Mouse (Mus musculus): ENCODE measurements around the gene Acp1. TPM values are rescaled to one million over a fixed set of nuclear protein-coding genes. Genes with fewer than 3 reads are reported as not detected.

Acp1 gene
- total and polyA plus RNA-seq, 3 experiments: 4.7 to 31.6 (median 29.4) TPM

DNA sequence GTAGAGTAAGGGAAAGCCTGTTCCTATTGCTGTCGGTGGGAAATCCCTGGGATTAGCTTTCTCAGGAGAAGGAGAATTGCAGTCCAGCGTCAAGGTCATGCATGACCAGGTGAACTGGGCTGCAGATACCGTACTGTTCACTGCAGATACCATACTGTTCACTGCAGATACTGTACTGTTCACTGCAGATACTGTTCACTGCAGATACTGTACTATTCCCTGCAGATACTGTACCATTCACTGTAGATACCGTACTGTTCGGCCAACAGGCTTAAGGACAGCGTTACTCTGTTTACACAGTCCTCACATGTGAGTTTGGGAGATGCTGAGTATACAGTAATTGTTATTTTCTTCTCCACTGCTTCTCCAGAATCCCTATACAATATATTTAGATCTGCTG is 16.8 kb upstream of the Acp1 start:
- Histone ChIP-seq H3K79me2 (replicated peaks; ENCODE audit: control insufficient read depth, insufficient read depth, low read length) (no peaks in the 10 kb centered on the region), H3K27me3 (ENCODE audit: control insufficient read depth, insufficient read depth, low read length) (no peaks in the 10 kb centered on the region), H3K4me1 (ENCODE audit: control insufficient read depth, insufficient read depth, low read length) (no peaks in the 10 kb centered on the region), H3K27ac (no peak overlapping the region), H3K9ac (ENCODE audit: low read depth, low read length) (no peak overlapping the region), H3K4me3 (no peak overlapping the region), H3K36me3 (ENCODE audit: control insufficient read depth, insufficient read depth, low read length) (no peaks in the 10 kb centered on the region)
- intact Hi-C loops (cut with DNase I): no loop called here
- 87% methylated on average over 6 of the region's 6 CpGs for WGBS
- DNase-seq: no peak
- no peak for TF ChIP-seq CTCF (IDR thresholded peaks at IDR 0.05)
- no peak for TF ChIP-seq EP300 (IDR thresholded peaks at IDR 0.05; ENCODE audit: insufficient read depth, low read depth, low read length)
- TF ChIP-seq POLR2A (IDR thresholded peaks at IDR 0.05; ENCODE audit: insufficient read depth, low read depth, low read length): no peak

DNA sequence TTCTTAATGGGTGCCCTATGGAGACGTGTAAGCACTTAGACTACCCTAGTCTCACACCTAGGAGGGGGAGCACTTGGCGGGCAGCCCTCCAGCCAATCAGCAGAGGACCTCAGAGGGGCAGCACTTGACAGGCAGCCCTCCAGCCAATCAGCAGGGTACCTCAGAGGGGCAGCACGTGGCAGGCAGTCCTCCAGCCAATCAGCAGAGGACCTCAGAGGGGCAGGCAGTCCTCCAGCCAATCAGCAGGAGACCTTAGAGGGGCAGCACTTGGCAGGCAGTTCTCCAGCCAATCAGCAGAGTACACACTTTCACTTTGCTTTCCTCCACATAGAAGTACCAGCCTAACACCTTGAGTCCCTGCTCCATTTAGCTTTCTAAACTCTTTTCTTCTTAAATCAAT is 11.0 kb upstream of the Acp1 start:
- no peaks in the 10 kb centered on the region for H3K27me3 ChIP-seq (ENCODE audit: control insufficient read depth, insufficient read depth, low read length)
- no peaks in the 10 kb centered on the region for H3K79me2 ChIP-seq (replicated peaks; ENCODE audit: control insufficient read depth, insufficient read depth, low read length)
- H3K4me3 ChIP-seq: no peak overlapping the region
- TF ChIP-seq POLR2A (IDR thresholded peaks at IDR 0.05; ENCODE audit: insufficient read depth, low read depth, low read length): no peak
- TF ChIP-seq EP300 (IDR thresholded peaks at IDR 0.05; ENCODE audit: insufficient read depth, low read depth, low read length): no peak
- no peak for TF ChIP-seq CTCF (IDR thresholded peaks at IDR 0.05)
- H3K9ac ChIP-seq (ENCODE audit: low read depth, low read length): no peak overlapping the region
- no peak overlapping the region for H3K27ac ChIP-seq
- DNase-seq: no peak
- no peaks in the 10 kb centered on the region for H3K4me1 ChIP-seq (ENCODE audit: control insufficient read depth, insufficient read depth, low read length)
- no peaks in the 10 kb centered on the region for H3K36me3 ChIP-seq (ENCODE audit: control insufficient read depth, insufficient read depth, low read length)
- WGBS: 67% methylated on average over 3 of the region's 3 CpGs
- intact Hi-C loops (cut with DNase I): no loop called here

DNA sequence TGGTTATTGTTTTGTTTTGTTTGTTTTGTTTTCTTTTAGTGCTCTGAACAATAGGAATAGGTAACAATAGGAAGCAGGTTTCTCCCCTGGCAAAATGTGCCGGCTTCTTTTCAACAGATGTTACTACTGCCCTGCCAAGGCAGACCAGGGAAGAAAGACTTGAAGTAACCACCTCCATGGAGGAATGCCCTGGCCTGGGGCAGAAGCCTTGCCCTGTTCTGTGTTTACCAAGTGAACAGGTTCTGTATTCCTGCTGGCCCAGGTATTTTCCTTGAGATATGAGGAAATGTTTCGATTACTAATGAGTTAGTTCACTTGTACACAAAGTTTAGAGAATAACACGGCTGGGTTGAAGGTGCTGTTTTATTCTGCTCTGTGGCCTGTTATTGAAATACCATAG is 1.5 kb upstream of the Acp1 start:
- 74% methylated on average over 3 of the region's 3 CpGs for whole genome bisulfite sequencing
- Histone ChIP-seq H3K27ac (no peak overlapping the region), H3K4me3 (no peak overlapping the region), H3K27me3 (ENCODE audit: control insufficient read depth, insufficient read depth, low read length) (no peaks in the 10 kb centered on the region), H3K4me1 (ENCODE audit: control insufficient read depth, insufficient read depth, low read length) (peaks cover 1% of the 10 kb centered on the region; the same call in 1 of the 2 replicates), H3K9ac (ENCODE audit: low read depth, low read length) (no peak overlapping the region), H3K79me2 (replicated peaks; ENCODE audit: control insufficient read depth, insufficient read depth, low read length) (no peaks in the 10 kb centered on the region), H3K36me3 (ENCODE audit: control insufficient read depth, insufficient read depth, low read length) (no peaks in the 10 kb centered on the region; the same call in 1 of the 2 replicates)
- no peak for DNase-seq
- intact Hi-C loops (cut with DNase I): loop anchor here (10.0 kb wide), 1 partner anchor 442 kb away; the partner anchor contains the start of gene Dld
- TF ChIP-seq CTCF (IDR thresholded peaks at IDR 0.05) (no peak), POLR2A (IDR thresholded peaks at IDR 0.05; ENCODE audit: insufficient read depth, low read depth, low read length) (no peak), EP300 (IDR thresholded peaks at IDR 0.05; ENCODE audit: insufficient read depth, low read depth, low read length) (no peak)

DNA sequence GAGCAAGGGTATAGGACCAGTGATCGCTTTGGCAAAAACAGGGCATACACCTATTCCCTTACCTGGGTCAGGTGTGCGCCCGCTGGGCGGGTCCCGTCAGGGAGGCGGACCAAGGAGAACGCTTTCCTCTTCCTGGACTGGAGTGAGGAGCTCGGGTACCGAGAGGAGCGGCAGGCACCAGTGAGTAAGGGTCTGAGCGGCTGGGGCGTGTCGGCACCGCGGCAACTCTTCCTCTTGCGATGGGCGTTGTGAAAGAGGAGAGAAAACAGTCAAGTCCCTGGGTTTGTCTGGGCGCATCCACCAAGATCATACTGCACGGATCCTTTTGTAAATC is 626 bp upstream of the Acp1 start:
- H3K9ac ChIP-seq (ENCODE audit: low read depth, low read length): peak overlapping the region; percentile 80
- peak in 1 of 2 experiments; percentile 41 for DNase-seq
- peak overlapping the region; percentile 69 for H3K27ac ChIP-seq
- WGBS: 0% methylated on average over 19 of the region's 19 CpGs
- TF ChIP-seq CTCF (IDR thresholded peaks at IDR 0.05): no peak
- no peak for TF ChIP-seq POLR2A (IDR thresholded peaks at IDR 0.05; ENCODE audit: insufficient read depth, low read depth, low read length)
- no peak for TF ChIP-seq EP300 (IDR thresholded peaks at IDR 0.05; ENCODE audit: insufficient read depth, low read depth, low read length)
- intact Hi-C loops (cut with DNase I): loop anchor here (10.0 kb wide), 1 partner anchor 443 kb away; the partner anchor contains the start of gene Dld
- H3K79me2 ChIP-seq (replicated peaks; ENCODE audit: control insufficient read depth, insufficient read depth, low read length): no peaks in the 10 kb centered on the region
- H3K27me3 ChIP-seq (ENCODE audit: control insufficient read depth, insufficient read depth, low read length): no peaks in the 10 kb centered on the region
- no peaks in the 10 kb centered on the region; the same call in 1 of the 2 replicates for H3K36me3 ChIP-seq (ENCODE audit: control insufficient read depth, insufficient read depth, low read length)
- peak overlapping the region; percentile 96 for H3K4me3 ChIP-seq
- peaks cover 1% of the 10 kb centered on the region; the same call in 1 of the 2 replicates for H3K4me1 ChIP-seq (ENCODE audit: control insufficient read depth, insufficient read depth, low read length)

GRCm38 (mm10) chr12:30910860-30911259 is 529 bp downstream of the Acp1 start:
- no peak for DNase-seq
- Histone ChIP-seq H3K4me1 (ENCODE audit: control insufficient read depth, insufficient read depth, low read length) (peaks cover 1% of the 10 kb centered on the region; the same call in 1 of the 2 replicates), H3K36me3 (ENCODE audit: control insufficient read depth, insufficient read depth, low read length) (no peaks in the 10 kb centered on the region; the same call in 1 of the 2 replicates), H3K27ac (peak overlapping the region; percentile 69), H3K9ac (ENCODE audit: low read depth, low read length) (peak overlapping the region; percentile 72), H3K4me3 (peak overlapping the region; percentile 96), H3K79me2 (replicated peaks; ENCODE audit: control insufficient read depth, insufficient read depth, low read length) (no peaks in the 10 kb centered on the region), H3K27me3 (ENCODE audit: control insufficient read depth, insufficient read depth, low read length) (no peaks in the 10 kb centered on the region)
- 13% methylated on average over 8 of the region's 8 CpGs for WGBS
- intact Hi-C loops (cut with DNase I): loop anchor here (10.0 kb wide), 1 partner anchor 444 kb away; the partner anchor contains the start of gene Dld
- TF ChIP-seq POLR2A (IDR thresholded peaks at IDR 0.05; ENCODE audit: insufficient read depth, low read depth, low read length) (no peak), EP300 (IDR thresholded peaks at IDR 0.05; ENCODE audit: insufficient read depth, low read depth, low read length) (no peak), CTCF (IDR thresholded peaks at IDR 0.05) (no peak)

- Histone ChIP-seq H3K36me3 (ENCODE audit: control insufficient read depth, insufficient read depth, low read length) (no peaks in the 10 kb centered on the region; the same call in 1 of the 2 replicates), H3K79me2 (replicated peaks; ENCODE audit: control insufficient read depth, insufficient read depth, low read length) (no peaks in the 10 kb centered on the region), H3K27me3 (ENCODE audit: control insufficient read depth, insufficient read depth, low read length) (no peaks in the 10 kb centered on the region), H3K9ac (ENCODE audit: low read depth, low read length) (no peak overlapping the region), H3K4me1 (ENCODE audit: control insufficient read depth, insufficient read depth, low read length) (peaks cover 1% of the 10 kb centered on the region; the same call in 1 of the 2 replicates), H3K4me3 (no peak overlapping the region), H3K27ac (no peak overlapping the region)
- DNase-seq: no peak
- 75% methylated on average over 2 of the region's 2 CpGs for WGBS
- intact Hi-C loops (cut with DNase I): loop anchor here (10.0 kb wide), 1 partner anchor 445 kb away; the partner anchor contains the start of gene Dld
- TF ChIP-seq CTCF (IDR thresholded peaks at IDR 0.05): no peak
- TF ChIP-seq POLR2A (IDR thresholded peaks at IDR 0.05; ENCODE audit: insufficient read depth, low read depth, low read length): no peak
- no peak for TF ChIP-seq EP300 (IDR thresholded peaks at IDR 0.05; ENCODE audit: insufficient read depth, low read depth, low read length)
These were observed 1.5 kb downstream of the Acp1 start for GRCm38 (mm10) chr12:30909881-30910280.
